Mouse (Mus musculus) midbrain, embryonic 14.5 days (tissue): ENCODE data around the gene Dimt1. TPM values are rescaled to one million over a fixed set of nuclear protein-coding genes. Genes with fewer than 3 reads are reported as not detected.

Experiments
- ATAC-seq: fragments of 200-750 bp; cut with Nextera tagmentation; 2 replicates; pipeline ENCODE4 v1.8.0; 2017; ENCODE audit warnings: moderate number of reproducible peaks, moderate library complexity; ENCODE audit not compliant: low FRiP score, low TSS enrichment
- DNase-seq: peaks from one replicate; pipeline ENCODE4 v3.0.0-alpha.2; 2015
- H3K27ac ChIP-seq: fragments of 300-500 bp; sonication (generic); replicated peaks from 2 replicates; pipeline ENCODE4 v1.5.1; 2014; ENCODE audit warnings: mild to moderate bottlenecking, low read depth, low read length, moderate library complexity
- H3K27me3 ChIP-seq: fragments of 300-500 bp; sonication (generic); 2 replicates; pipeline ENCODE4 v1.6.1; 2014; ENCODE audit warnings: low read length, control low read depth, mixed read lengths; ENCODE audit not compliant: control insufficient read depth, insufficient read depth
- H3K36me3 ChIP-seq: fragments of 300-500 bp; sonication (generic); 2 replicates; pipeline ENCODE4 v1.6.1; 2014; ENCODE audit warnings: low read length, control low read depth; ENCODE audit not compliant: control insufficient read depth, insufficient read depth
- H3K4me1 ChIP-seq: fragments of 300-500 bp; sonication (generic); 2 replicates; pipeline ENCODE4 v1.6.1; 2014; ENCODE audit warnings: mild to moderate bottlenecking, antibody characterized with exemption, low read length, control low read depth; ENCODE audit not compliant: control insufficient read depth, insufficient read depth
- H3K4me2 ChIP-seq: fragments of 300-500 bp; sonication (generic); 2 replicates; pipeline ENCODE4 v1.6.1; 2014; ENCODE audit warnings: mild to moderate bottlenecking, low read length, moderate library complexity
- H3K4me3 ChIP-seq: fragments of 300-500 bp; sonication (generic); replicated peaks from 2 replicates; pipeline ENCODE4 v1.5.1; 2014; ENCODE audit warnings: low read depth, low read length
- H3K9ac ChIP-seq: fragments of 300-500 bp; sonication (generic); replicated peaks from 2 replicates; pipeline ENCODE4 v1.6.1; 2014; ENCODE audit warnings: mild to moderate bottlenecking, low read length, moderate library complexity
- H3K9me3 ChIP-seq: fragments of 300-500 bp; sonication (generic); 2 replicates; pipeline ENCODE4 v1.6.1; 2016; ENCODE audit warnings: low read length, control low read depth, mixed read lengths; ENCODE audit not compliant: control insufficient read depth
- WGBS: fragments of 180-500 bp; shearing (Covaris S2); extraction: QIAGEN DNeasy Blood & Tissue Kit; methylation state at CpG from one replicate; pipeline ENCODE4 v1.1.7; 2014; 5-methylcytosine and 5-hydroxymethylcytosine counted together
- polyA plus RNA-seq: library from polyadenylated mRNA; unstranded; fragments of >200 nt; fragmentation: Nextera tagmentation; extraction: Ambion mirVana; gene quantifications from 2 replicates; pipeline ENCODE4 v1.2.1, GENCODE M21; 2014

The Dimt1 gene
- polyA plus RNA-seq, 1 experiment from 2014 or later = 43.2 TPM

DNA sequence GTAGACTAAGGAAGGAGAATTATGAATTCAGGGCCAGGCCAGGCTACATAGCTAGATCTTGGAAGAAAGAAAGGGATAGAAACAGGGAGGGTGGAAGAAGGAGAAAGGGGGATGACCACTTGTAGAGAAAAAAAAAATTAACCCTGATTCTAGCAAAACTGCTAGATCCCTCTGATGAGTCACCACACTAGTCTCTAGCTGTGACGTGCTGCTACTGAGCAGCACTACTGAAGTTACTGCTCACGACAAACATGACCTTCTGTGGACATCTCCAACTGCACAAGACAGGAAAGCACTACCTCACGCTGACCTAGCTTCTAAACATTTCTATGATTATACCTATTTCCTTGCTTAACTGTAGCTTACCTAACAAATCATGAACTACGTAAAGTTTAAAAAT lies 18.6 kb upstream of the Dimt1 start:
- Histone ChIP-seq H3K27ac (no peak overlapping the region), H3K4me2 (no peak overlapping the region), H3K36me3 (peaks cover 6% of the 10 kb centered on the region; the same call in 1 of the 2 replicates), H3K9me3 (0 out of 2 replicates have a peak, but pooled peaks cover 7% of the 10 kb centered on the region), H3K4me1 (0 out of 2 replicates have a peak, but pooled peaks cover 2% of the 10 kb centered on the region), H3K4me3 (no peak overlapping the region), H3K9ac (no peak overlapping the region), H3K27me3 (no peaks in the 10 kb centered on the region)
- DNase-seq (no peak), ATAC-seq (no peak)
- WGBS = 97% methylated on average over 4 of the region's 4 CpGs

DNA sequence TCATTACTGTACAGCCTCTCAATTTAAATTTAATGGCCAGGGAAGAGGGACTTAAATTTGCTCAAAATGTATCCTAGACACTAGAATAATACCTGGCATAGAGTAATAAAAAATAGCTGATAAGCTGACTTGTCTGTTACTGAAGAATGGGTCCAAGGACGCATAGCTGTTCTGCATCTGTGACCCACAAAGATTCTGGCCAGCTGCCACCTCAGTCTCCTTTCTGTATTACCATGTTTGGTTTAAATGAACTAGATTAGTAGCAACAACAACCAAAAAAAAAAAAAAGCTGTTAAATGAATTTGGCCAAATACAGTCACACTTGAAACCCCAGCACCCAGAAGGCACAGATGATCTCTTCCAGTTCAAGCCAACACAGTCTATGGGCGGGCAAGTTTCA lies 17.7 kb upstream of the Dimt1 start:
- Histone ChIP-seq H3K9ac (no peak overlapping the region), H3K27ac (no peak overlapping the region), H3K27me3 (no peaks in the 10 kb centered on the region), H3K36me3 (peaks cover 4% of the 10 kb centered on the region; the same call in 1 of the 2 replicates), H3K4me2 (no peak overlapping the region), H3K4me1 (0 out of 2 replicates have a peak, but pooled peaks cover 2% of the 10 kb centered on the region), H3K4me3 (no peak overlapping the region), H3K9me3 (0 out of 2 replicates have a peak, but pooled peaks cover 7% of the 10 kb centered on the region)
- 91% methylated on average over 2 of the region's 2 CpGs for WGBS
- no peak for ATAC-seq
- no peak for DNase-seq

- 9% methylated on average over 9 of the region's 9 CpGs for WGBS
- H3K4me3 ChIP-seq = peak overlapping the region; percentile 95
- peaks cover 8% of the 10 kb centered on the region; the same call in 1 of the 2 replicates for H3K4me1 ChIP-seq
- H3K36me3 ChIP-seq = no peaks in the 10 kb centered on the region
- H3K9ac ChIP-seq = peak overlapping the region; percentile 84
- H3K9me3 ChIP-seq = no peaks in the 10 kb centered on the region
- H3K27me3 ChIP-seq = no peaks in the 10 kb centered on the region
- DNase-seq (no peak), ATAC-seq (no peak)
- peak overlapping the region; percentile 67 for H3K4me2 ChIP-seq
- peak overlapping the region; percentile 89 for H3K27ac ChIP-seq
Measured at GRCm38 (mm10) chr13:106935871-106936255, 11.1 kb upstream of the Dimt1 start.

DNA sequence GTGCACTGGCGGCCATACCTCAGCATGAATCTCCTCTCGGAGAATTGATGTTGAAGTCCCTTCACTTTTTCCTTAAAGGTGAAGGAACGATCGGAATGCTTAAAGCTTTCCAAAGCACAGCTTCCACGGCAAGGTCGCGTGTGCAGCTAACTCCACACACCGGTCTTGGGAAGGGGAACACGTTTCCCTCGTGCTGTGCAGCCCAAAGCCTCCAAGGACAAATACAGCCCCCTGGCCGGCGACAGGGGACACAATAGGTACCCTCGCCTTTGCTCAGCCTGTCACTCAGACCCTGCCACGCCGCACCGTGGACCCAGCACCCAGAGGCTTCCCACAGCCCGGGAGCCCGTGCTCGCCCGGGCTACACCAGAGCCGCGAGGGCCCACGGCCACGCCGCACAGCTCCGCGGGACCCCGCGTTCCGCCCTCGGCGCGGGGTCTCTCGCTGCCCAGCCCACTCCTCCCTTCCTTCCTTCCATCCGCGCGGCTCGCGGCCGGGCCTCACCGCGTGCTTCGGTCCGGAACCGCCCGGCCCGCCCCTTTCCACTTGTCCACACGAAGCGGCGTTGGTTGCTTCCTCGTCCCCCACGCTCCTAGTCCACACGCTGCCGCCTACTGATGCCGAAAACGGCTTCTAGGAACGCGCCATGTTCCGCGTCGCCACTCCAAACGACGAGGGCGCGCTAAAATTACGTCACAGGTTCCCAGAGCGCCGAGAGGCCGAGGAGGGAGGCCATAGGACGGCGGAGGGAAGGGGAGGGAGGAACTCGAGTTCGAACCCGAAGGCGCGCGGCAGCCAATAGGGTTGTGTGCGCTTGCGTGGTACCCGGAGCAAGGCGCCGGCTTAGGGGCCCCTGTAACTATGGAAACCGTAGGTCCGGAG lies 10.4 kb upstream of the Dimt1 start, which contains the start of gene Ipo11:
Ipo11 (minus strand) TSS at position 703 of the 882 bp plus-strand sequence.
- peak within 1 kb of the TSS; percentile 89 for H3K27ac ChIP-seq
- under 1% methylated on average over 84 of the region's 84 CpGs for WGBS
- no peaks in the 10 kb centered on the region for H3K9me3 ChIP-seq
- ATAC-seq (peak; percentile 97), DNase-seq (peak; percentile 99)
- H3K4me3 ChIP-seq = peak within 1 kb of the TSS; percentile 95
- no peaks in the 10 kb centered on the region for H3K36me3 ChIP-seq
- H3K27me3 ChIP-seq = no peaks in the 10 kb centered on the region
- peaks cover 8% of the 10 kb centered on the region; the same call in 1 of the 2 replicates for H3K4me1 ChIP-seq
- peak within 1 kb of the TSS; percentile 67 for H3K4me2 ChIP-seq
- peak within 1 kb of the TSS; percentile 84 for H3K9ac ChIP-seq

DNA sequence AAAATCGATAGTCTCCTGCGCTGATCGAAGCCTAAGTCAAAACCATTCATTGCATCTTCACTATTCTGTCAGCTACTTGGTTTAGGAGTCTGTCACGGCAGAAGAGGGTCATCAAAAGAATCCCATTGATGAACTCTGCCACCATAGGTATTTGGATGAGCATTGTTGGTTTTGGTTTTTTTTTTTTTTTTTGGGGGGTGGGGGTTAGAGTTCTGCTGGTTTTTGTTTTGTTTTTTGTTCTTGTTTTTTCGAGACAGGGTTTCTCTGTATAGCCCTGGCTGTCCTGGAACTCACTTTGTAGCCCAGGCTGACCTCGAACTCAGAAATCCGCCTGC lies 9.8 kb upstream of the Dimt1 start:
- DNase-seq (no peak), ATAC-seq (peak; percentile 16; the same call in 1 of the 2 replicates)
- H3K4me1 ChIP-seq = peaks cover 8% of the 10 kb centered on the region; the same call in 1 of the 2 replicates
- no peaks in the 10 kb centered on the region for H3K27me3 ChIP-seq
- H3K36me3 ChIP-seq = no peaks in the 10 kb centered on the region
- H3K9me3 ChIP-seq = no peaks in the 10 kb centered on the region
- H3K4me3 ChIP-seq = peak overlapping the region; percentile 95
- H3K9ac ChIP-seq = no peak overlapping the region; the same call in 1 of the 2 replicates
- peak overlapping the region; percentile 55 for H3K4me2 ChIP-seq
- no peak overlapping the region; the same call in 1 of the 2 replicates for H3K27ac ChIP-seq
- 28% methylated on average over 7 of the region's 7 CpGs for WGBS

DNA sequence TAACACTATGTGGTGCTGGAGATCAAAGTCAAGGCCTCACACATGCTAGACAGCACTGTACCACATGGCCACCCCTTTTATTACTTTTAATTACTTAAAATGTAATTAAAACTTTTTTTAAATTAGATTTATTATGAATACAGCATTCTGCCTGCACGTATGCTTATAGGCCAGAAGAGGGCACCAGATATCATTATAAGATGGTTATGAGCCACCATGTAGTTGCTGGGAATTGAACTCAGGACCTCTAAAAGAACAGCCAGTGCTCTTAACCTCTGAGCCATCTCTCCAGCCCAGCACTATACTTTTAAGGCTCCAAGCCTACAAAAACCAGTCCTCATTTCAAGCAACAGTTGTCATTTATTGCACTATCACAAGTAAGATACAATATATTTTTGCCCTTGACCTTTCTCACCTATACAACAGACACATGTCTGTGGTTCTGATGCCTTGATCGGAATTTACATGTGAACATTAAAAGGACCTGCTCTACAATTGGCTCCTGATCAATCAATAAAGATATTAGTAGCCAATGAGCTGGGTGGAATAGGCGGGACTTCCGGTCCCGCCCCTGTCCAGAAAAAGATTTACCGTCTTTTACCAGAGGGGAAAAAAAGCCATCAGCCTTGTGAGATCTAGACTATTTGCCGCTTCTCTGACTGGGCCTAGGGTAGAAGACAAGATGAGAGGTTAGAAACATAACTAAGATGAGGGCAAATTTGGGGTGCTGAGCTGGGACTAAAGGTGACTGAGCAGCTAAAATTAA lies 5.5 kb upstream of the Dimt1 start:
- Histone ChIP-seq H3K27me3 (no peaks in the 10 kb centered on the region), H3K4me3 (0 out of 2 replicates have a peak overlapping the region, but pooled peaks have one; percentile 10), H3K4me2 (peak overlapping the region; percentile 25; the same call in 1 of the 2 replicates), H3K36me3 (no peaks in the 10 kb centered on the region), H3K27ac (no peak overlapping the region), H3K9me3 (no peaks in the 10 kb centered on the region), H3K4me1 (no peaks in the 10 kb centered on the region), H3K9ac (no peak overlapping the region)
- WGBS = 20% methylated on average over 7 of the region's 7 CpGs
- peak; percentile 62 for DNase-seq
- no peak for ATAC-seq

DNA sequence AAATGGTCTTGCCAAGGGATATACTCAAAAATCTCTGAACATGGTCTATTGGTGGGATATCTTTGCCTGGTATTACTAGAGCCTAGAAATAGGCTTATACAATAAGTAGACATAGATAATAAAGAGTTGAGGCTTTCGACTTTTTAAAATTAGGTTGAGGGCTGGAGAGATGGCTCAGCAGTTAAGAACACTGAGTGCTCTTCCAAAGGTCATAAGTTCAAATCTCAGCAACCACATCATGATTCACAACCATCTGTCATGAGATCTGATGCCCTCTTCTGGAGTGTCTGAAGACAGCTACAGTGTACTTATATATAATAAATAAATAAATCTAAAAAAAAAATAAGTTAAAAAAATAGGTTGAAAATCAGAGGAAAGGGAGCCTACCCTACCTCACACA lies 4.2 kb upstream of the Dimt1 start:
- Histone ChIP-seq H3K4me2 (no peak overlapping the region), H3K27ac (no peak overlapping the region), H3K9ac (no peak overlapping the region), H3K4me3 (no peak overlapping the region), H3K9me3 (no peaks in the 10 kb centered on the region), H3K4me1 (peaks cover 2% of the 10 kb centered on the region), H3K27me3 (no peaks in the 10 kb centered on the region), H3K36me3 (no peaks in the 10 kb centered on the region)
- 91% methylated on average over 1 of the region's 1 CpGs for WGBS
- no peak for ATAC-seq
- no peak for DNase-seq

DNA sequence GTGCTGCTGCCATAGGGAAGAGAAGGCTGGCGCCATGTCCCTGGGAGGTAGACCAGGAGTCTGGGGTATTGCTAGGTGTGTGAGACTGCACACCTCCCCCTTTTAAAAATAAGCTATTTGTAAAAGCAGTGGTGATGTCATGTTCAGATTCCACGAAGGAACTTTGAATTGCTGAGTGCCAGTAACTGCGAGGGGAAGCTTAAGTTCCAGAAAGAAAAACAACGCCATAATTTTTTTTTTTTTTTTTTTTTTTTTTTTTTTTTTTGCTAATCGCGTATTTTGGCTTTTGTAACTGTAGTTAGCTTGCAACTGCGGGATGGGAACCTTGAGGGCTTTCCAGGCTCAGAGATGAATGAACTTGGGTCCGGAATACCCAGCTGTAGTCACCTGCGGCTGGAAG lies 1.4 kb upstream of the Dimt1 start:
- H3K4me3 ChIP-seq = no peak overlapping the region
- H3K4me2 ChIP-seq = no peak overlapping the region
- H3K4me1 ChIP-seq = peaks cover 6% of the 10 kb centered on the region
- DNase-seq (no peak), ATAC-seq (no peak)
- no peaks in the 10 kb centered on the region for H3K9me3 ChIP-seq
- WGBS = 85% methylated on average over 9 of the region's 9 CpGs
- H3K36me3 ChIP-seq = peaks cover 11% of the 10 kb centered on the region
- no peak overlapping the region for H3K27ac ChIP-seq
- H3K27me3 ChIP-seq = no peaks in the 10 kb centered on the region
- no peak overlapping the region for H3K9ac ChIP-seq
